Mouse (Mus musculus): Measurements from ENCODE around the gene Wdr24. TPM values are rescaled to one million over a fixed set of nuclear protein-coding genes. Genes with fewer than 3 reads are reported as not detected.

Wdr24 gene
- polyA plus RNA-seq, 1 experiment from 2014 or later, result 31.8 TPM

Small RNAs within 50 kb of the gene (microRNA-seq; reads per million reads assigned to microRNA genes)
- not detected for gene Mir3082
- not detected for gene Mir6966

Other genes with a start within 250 kb of the Wdr24 start
- 23.6 and 23.9 TPM in 2 replicates for gene Lmf1, start 244.5 kb upstream of the Wdr24 start, polyA plus RNA-seq (2014; fragmentation: Nextera tagmentation; extraction: Ambion mirVana)
- 2.8 and 3.3 TPM in 2 replicates for gene Gng13, start 106.5 kb upstream of the Wdr24 start, polyA plus RNA-seq (2014; fragmentation: Nextera tagmentation; extraction: Ambion mirVana)
- 20.3 and 22.5 TPM in 2 replicates for gene Chtf18, start 96.2 kb upstream of the Wdr24 start, polyA plus RNA-seq (2014; fragmentation: Nextera tagmentation; extraction: Ambion mirVana)
- 21.5 and 22.9 TPM in 2 replicates for gene Rpusd1, start 96.0 kb upstream of the Wdr24 start, polyA plus RNA-seq (2014; fragmentation: Nextera tagmentation; extraction: Ambion mirVana)
- 0.13 TPM in 1 of 2 replicates, not detected in the other for gene Mslnl, start 87.6 kb upstream of the Wdr24 start, polyA plus RNA-seq (2014; fragmentation: Nextera tagmentation; extraction: Ambion mirVana)
- 0.42 TPM in 1 of 2 replicates, not detected in the other for gene Msln, start 69.2 kb upstream of the Wdr24 start, polyA plus RNA-seq (2014; fragmentation: Nextera tagmentation; extraction: Ambion mirVana)
- gene Narfl, start 49.9 kb upstream of the Wdr24 start, polyA plus RNA-seq (2014; fragmentation: Nextera tagmentation; extraction: Ambion mirVana), result 22.9 and 27.8 TPM in 2 replicates
- gene Haghl, start 38.0 kb upstream of the Wdr24 start, polyA plus RNA-seq (2014; fragmentation: Nextera tagmentation; extraction: Ambion mirVana), result 74.6 and 77.3 TPM in 2 replicates
- gene Ccdc78, start 37.0 kb upstream of the Wdr24 start, polyA plus RNA-seq (2014; fragmentation: Nextera tagmentation; extraction: Ambion mirVana), result 0.15 and 0.34 TPM in 2 replicates
- 65.7 and 66.6 TPM in 2 replicates for gene Fam173a, start 30.7 kb upstream of the Wdr24 start, polyA plus RNA-seq (2014; fragmentation: Nextera tagmentation; extraction: Ambion mirVana)
- gene AC134908.4, start 28.0 kb upstream of the Wdr24 start, polyA plus RNA-seq (2014; fragmentation: Nextera tagmentation; extraction: Ambion mirVana), result 0.78 TPM in 1 of 2 replicates, not detected in the other
- gene Metrn, start 26.5 kb upstream of the Wdr24 start, polyA plus RNA-seq (2014; fragmentation: Nextera tagmentation; extraction: Ambion mirVana), result 29.4 and 38.8 TPM in 2 replicates
- 13.2 and 14.7 TPM in 2 replicates for gene Fbxl16, start 14.5 kb upstream of the Wdr24 start, polyA plus RNA-seq (2014; fragmentation: Nextera tagmentation; extraction: Ambion mirVana)
- gene Jmjd8, start 5.2 kb downstream of the Wdr24 start, polyA plus RNA-seq (2014; fragmentation: Nextera tagmentation; extraction: Ambion mirVana), result 52.1 and 55.6 TPM in 2 replicates
- 327 and 334 TPM in 2 replicates for gene Stub1, start 9.8 kb downstream of the Wdr24 start, polyA plus RNA-seq (2014; fragmentation: Nextera tagmentation; extraction: Ambion mirVana)
- 4.3 and 4.4 TPM in 2 replicates for gene Rhbdl1, start 13.7 kb downstream of the Wdr24 start, polyA plus RNA-seq (2014; fragmentation: Nextera tagmentation; extraction: Ambion mirVana)
- gene Gm20683, start 18.1 kb downstream of the Wdr24 start, polyA plus RNA-seq (2014; fragmentation: Nextera tagmentation; extraction: Ambion mirVana), result 1.2 and 2.9 TPM in 2 replicates
- 8.6 and 10.5 TPM in 2 replicates for gene Rhot2, start 21.2 kb downstream of the Wdr24 start, polyA plus RNA-seq (2014; fragmentation: Nextera tagmentation; extraction: Ambion mirVana)
- 17.8 and 20.3 TPM in 2 replicates for gene Wdr90, start 37.9 kb downstream of the Wdr24 start, polyA plus RNA-seq (2014; fragmentation: Nextera tagmentation; extraction: Ambion mirVana)
- gene Mcrip2, start 45.1 kb downstream of the Wdr24 start, polyA plus RNA-seq (2014; fragmentation: Nextera tagmentation; extraction: Ambion mirVana), result 8.2 and 8.7 TPM in 2 replicates
- gene Mettl26, start 51.4 kb downstream of the Wdr24 start, polyA plus RNA-seq (2014; fragmentation: Nextera tagmentation; extraction: Ambion mirVana), result 57.8 and 58.8 TPM in 2 replicates
- gene Wfikkn1, start 57.2 kb downstream of the Wdr24 start, polyA plus RNA-seq (2014; fragmentation: Nextera tagmentation; extraction: Ambion mirVana), result 1.2 and 1.7 TPM in 2 replicates
- 23.6 and 25.9 TPM in 2 replicates for gene Rab40c, start 96.1 kb downstream of the Wdr24 start, polyA plus RNA-seq (2014; fragmentation: Nextera tagmentation; extraction: Ambion mirVana)
- gene Pigq, start 121.3 kb downstream of the Wdr24 start, polyA plus RNA-seq (2014; fragmentation: Nextera tagmentation; extraction: Ambion mirVana), result 51.6 and 60.9 TPM in 2 replicates
- 0.11 and 0.38 TPM in 2 replicates for gene Nhlrc4, start 121.3 kb downstream of the Wdr24 start, polyA plus RNA-seq (2014; fragmentation: Nextera tagmentation; extraction: Ambion mirVana)
- gene A930017K11Rik, start 128.9 kb downstream of the Wdr24 start, polyA plus RNA-seq (2014; fragmentation: Nextera tagmentation; extraction: Ambion mirVana), result not detected in 2 replicates
- gene Capn15, start 162.2 kb downstream of the Wdr24 start, polyA plus RNA-seq (2014; fragmentation: Nextera tagmentation; extraction: Ambion mirVana), result 21.0 and 23.3 TPM in 2 replicates
- gene Rab11fip3, start 245.9 kb downstream of the Wdr24 start, polyA plus RNA-seq (2014; fragmentation: Nextera tagmentation; extraction: Ambion mirVana), result 24.4 and 24.8 TPM in 2 replicates

All from neural tube, embryonic 11.5 days (tissue).